Mouse (Mus musculus) embryonic facial prominence, embryonic 13.5 days (tissue): Measurements from ENCODE around the gene Siah2. TPM values are rescaled to one million over a fixed set of nuclear protein-coding genes. Genes with fewer than 3 reads are reported as not detected.

Experiments used
- ATAC-seq: fragments of 200-750 bp; cut with Nextera tagmentation; 2 replicates; pipeline ENCODE4 v1.8.0; 2017; ENCODE audit warnings: low read depth; ENCODE audit not compliant: insufficient number of reproducible peaks, insufficient read depth, low FRiP score, low TSS enrichment
- H3K27ac ChIP-seq: fragments of 300-500 bp; sonication (generic); 2 replicates; pipeline ENCODE4 v1.5.1; 2015; ENCODE audit warnings: moderate library complexity, mild to moderate bottlenecking, inconsistent platforms
- H3K27me3 ChIP-seq: fragments of 300-500 bp; sonication (generic); 2 replicates; pipeline ENCODE4 v1.6.1; 2015; ENCODE audit warnings: mild to moderate bottlenecking, inconsistent platforms
- H3K36me3 ChIP-seq: fragments of 300-500 bp; sonication (generic); 2 replicates; pipeline ENCODE4 v1.6.1; 2015; ENCODE audit warnings: mild to moderate bottlenecking, inconsistent platforms
- H3K4me1 ChIP-seq: fragments of 300-500 bp; sonication (generic); 2 replicates; pipeline ENCODE4 v1.6.1; 2015; ENCODE audit warnings: inconsistent platforms
- H3K4me2 ChIP-seq: fragments of 300-500 bp; sonication (generic); 2 replicates; pipeline ENCODE4 v1.6.1; 2015; ENCODE audit warnings: moderate library complexity, mild to moderate bottlenecking, inconsistent platforms
- H3K4me3 ChIP-seq: fragments of 300-500 bp; sonication (generic); 2 replicates; pipeline ENCODE4 v1.5.1; 2015; ENCODE audit warnings: mild to moderate bottlenecking, inconsistent platforms
- H3K9ac ChIP-seq: fragments of 300-500 bp; sonication (generic); 2 replicates; pipeline ENCODE4 v1.6.1; 2015; ENCODE audit warnings: mild to moderate bottlenecking, inconsistent platforms
- H3K9me3 ChIP-seq: fragments of 300-500 bp; sonication (generic); 2 replicates; pipeline ENCODE4 v1.6.1; 2016; ENCODE audit warnings: inconsistent platforms
- WGBS: fragments of 180-500 bp; shearing (Covaris S2); methylation state at CpG from one replicate; pipeline ENCODE4 v1.1.7; 2015; ENCODE audit warnings: mixed read lengths; 5-methylcytosine and 5-hydroxymethylcytosine counted together
- polyA plus RNA-seq: library from polyadenylated mRNA; unstranded; fragments of >200 nt; fragmentation: Nextera tagmentation; extraction: Ambion mirVana; gene quantifications from 2 replicates; pipeline ENCODE4 v1.2.1, GENCODE M21; 2015

The Siah2 gene
- polyA plus RNA-seq, 1 experiment from 2014 or later, result 5.3 TPM

DNA sequence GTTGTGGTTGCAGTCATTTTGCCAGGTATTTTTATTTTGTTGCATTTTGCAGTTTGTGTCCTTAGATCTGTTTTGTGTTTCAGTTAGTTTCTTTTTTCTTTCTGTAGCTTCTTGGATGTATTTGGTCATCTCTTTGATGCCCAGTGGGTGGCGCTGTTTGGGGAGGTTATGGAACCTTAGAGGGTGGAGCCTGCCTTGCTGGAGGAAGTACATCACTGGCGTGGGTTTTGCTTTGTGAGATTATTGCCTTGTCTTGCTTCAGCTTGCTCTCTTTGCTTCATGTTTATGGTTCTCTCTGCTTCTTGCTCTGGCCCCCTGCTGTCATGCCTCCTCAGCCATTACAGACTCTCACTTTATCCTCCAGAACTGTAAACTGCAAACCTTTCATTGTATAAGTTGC, 34.8 kb downstream of the Siah2 start:
- no peak for ATAC-seq
- WGBS, result 28% methylated on average over 2 of the region's 2 CpGs

DNA sequence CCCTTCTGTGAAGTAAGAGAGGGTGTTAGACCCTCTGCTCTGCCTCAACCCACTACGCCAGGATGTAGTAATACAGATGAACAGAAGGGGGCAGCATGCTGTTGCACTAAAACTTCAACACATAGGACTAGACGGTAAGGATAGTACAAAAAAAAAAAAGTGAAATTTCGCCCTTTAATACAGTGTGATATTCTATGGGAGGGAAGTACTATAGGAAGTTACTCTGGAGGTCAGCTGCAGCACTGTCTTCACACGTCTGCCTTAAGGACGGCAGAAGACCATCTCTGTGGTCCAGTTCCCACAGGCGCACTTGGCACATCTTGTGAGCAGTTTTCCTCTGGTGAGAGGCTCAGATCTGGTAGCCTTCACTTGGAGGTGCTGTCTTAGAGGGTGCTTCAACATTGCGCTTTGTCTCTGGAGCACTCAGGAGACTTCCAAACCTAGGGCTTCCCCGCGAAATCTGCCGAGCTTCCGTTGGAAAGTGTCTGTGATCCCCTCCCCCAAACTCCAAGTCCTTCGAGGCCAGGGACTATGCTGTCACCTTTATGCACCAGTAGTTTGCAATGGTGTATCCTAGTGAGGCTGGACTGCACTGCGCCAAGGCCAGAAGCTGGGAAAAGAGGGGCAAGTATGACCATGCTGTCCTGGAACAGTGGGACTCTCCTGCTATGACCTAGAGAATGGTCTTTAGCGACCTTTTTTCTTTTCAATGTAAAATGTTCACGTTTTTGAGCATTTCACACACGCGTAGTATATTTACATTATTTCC, 36.7 kb downstream of the Siah2 start:
- Histone ChIP-seq H3K9me3 (no peaks in the 10 kb centered on the region), H3K27me3 (no peaks in the 10 kb centered on the region; the same call in 1 of the 2 replicates), H3K4me3 (no peak overlapping the region), H3K4me1 (no peaks in the 10 kb centered on the region), H3K9ac (no peak overlapping the region), H3K27ac (no peak overlapping the region), H3K36me3 (no peaks in the 10 kb centered on the region), H3K4me2 (0 out of 2 replicates have a peak overlapping the region, but pooled peaks have one; percentile 3)
- WGBS, result 58% methylated on average over 17 of the region's 17 CpGs
- ATAC-seq, result no peak

More for the DNA sequence above, 34.8 kb downstream of the Siah2 start:
- H3K27me3 ChIP-seq, result no peaks in the 10 kb centered on the region; the same call in 1 of the 2 replicates
- no peak overlapping the region for H3K4me3 ChIP-seq
- H3K4me2 ChIP-seq, result no peak overlapping the region
- no peak overlapping the region for H3K27ac ChIP-seq
- no peaks in the 10 kb centered on the region for H3K4me1 ChIP-seq
- H3K9me3 ChIP-seq, result no peaks in the 10 kb centered on the region
- no peaks in the 10 kb centered on the region for H3K36me3 ChIP-seq
- no peak overlapping the region for H3K9ac ChIP-seq

DNA sequence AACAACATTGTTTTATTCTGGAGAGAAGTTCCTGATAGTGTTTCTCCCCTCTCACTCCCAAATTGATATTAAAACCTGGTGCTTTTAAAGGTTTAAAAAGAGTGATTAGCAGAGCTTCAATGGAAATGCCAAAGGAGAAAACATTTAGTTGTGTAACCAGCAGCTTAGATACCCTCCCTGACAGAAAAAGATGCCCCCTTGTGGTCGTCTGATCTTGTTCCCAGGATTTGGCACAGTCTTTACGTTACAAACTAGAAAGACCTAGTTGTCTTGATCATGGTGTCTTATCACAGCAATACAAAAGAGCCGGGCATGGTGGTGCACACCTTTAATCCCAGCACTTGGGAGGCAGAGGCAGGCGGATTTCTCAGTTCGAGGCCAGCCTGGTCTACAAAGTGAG, 38.3 kb downstream of the Siah2 start:
- no peak overlapping the region for H3K4me2 ChIP-seq
- no peaks in the 10 kb centered on the region for H3K9me3 ChIP-seq
- no peak overlapping the region for H3K9ac ChIP-seq
- H3K4me3 ChIP-seq, result no peak overlapping the region
- H3K4me1 ChIP-seq, result no peaks in the 10 kb centered on the region
- WGBS, result 62% methylated on average over 5 of the region's 5 CpGs
- H3K27me3 ChIP-seq, result no peaks in the 10 kb centered on the region; the same call in 1 of the 2 replicates
- no peak overlapping the region for H3K27ac ChIP-seq
- no peak for ATAC-seq
- H3K36me3 ChIP-seq, result no peaks in the 10 kb centered on the region

DNA sequence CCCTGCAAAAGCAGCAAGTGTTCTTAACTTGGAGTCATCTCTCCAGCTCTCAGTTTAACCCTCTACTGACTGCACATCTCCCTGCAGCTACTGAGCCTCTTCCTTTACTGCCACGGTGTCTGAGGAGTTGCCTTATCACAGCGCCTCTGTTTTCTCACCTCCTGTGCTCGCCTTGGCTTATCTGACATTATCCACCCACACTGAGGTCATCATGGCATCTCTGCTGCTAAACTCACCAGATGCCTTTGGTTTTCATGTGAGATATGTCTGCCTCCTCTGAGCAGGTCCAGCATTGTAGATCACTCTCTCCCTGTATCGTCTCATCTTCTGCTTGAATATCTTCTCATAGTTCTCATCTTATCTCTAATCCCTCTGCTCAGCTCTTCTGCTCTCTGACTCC, 41.9 kb downstream of the Siah2 start:
- 85% methylated on average over 4 of the region's 4 CpGs for WGBS
- no peak overlapping the region for H3K27ac ChIP-seq
- no peaks in the 10 kb centered on the region for H3K27me3 ChIP-seq
- no peak overlapping the region for H3K9ac ChIP-seq
- no peaks in the 10 kb centered on the region for H3K36me3 ChIP-seq
- H3K4me1 ChIP-seq, result no peaks in the 10 kb centered on the region
- no peak overlapping the region for H3K4me2 ChIP-seq
- no peak for ATAC-seq
- H3K9me3 ChIP-seq, result no peaks in the 10 kb centered on the region
- no peak overlapping the region for H3K4me3 ChIP-seq

DNA sequence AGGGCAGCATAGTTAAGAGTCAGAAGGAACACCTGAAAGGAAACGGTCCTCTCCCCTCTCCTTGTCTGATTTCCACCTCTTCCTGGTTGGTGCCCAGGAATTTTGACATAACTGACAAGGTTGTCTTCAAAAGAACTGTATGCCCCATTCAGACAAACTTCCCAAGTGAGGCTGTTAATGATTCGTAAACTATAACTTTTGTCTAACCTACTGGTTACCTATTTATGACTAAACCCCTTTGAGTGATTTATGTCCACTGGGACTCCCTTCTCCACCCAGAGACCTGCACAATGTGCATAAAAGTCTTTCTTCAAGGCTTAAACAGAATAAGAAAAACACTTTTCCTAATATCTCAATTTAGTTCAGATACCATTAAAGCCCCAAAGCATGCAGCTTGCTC, 45.0 kb downstream of the Siah2 start:
- WGBS, result 77% methylated on average over 2 of the region's 2 CpGs
- H3K9me3 ChIP-seq, result no peaks in the 10 kb centered on the region
- H3K4me3 ChIP-seq, result no peak overlapping the region
- H3K4me1 ChIP-seq, result no peaks in the 10 kb centered on the region
- no peak overlapping the region for H3K9ac ChIP-seq
- no peaks in the 10 kb centered on the region for H3K27me3 ChIP-seq
- no peak overlapping the region for H3K4me2 ChIP-seq
- ATAC-seq, result no peak
- no peaks in the 10 kb centered on the region for H3K36me3 ChIP-seq
- no peak overlapping the region for H3K27ac ChIP-seq

DNA sequence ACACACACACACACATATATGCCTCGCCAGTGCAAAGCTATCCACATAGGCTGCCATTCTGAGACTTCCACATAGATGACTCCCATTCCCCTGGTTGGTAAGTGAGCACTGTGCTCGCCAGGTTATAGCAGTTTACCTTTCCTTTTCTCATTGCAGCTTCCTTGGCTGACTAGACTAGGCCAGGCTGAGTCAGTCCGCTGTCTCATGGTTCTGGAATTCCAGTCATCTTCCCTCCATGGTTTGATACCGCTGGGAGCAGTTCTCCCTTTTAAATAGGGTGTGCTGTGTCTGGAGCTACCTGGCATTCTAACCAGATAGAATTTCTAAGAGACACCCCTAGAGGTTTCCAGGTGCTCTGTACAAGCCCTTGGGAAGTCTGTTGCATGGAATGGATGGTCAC, 46.0 kb downstream of the Siah2 start:
- no peak overlapping the region for H3K4me3 ChIP-seq
- no peak overlapping the region for H3K4me2 ChIP-seq
- no peak overlapping the region for H3K9ac ChIP-seq
- no peak overlapping the region for H3K27ac ChIP-seq
- no peaks in the 10 kb centered on the region for H3K36me3 ChIP-seq
- no peaks in the 10 kb centered on the region for H3K4me1 ChIP-seq
- no peak for ATAC-seq
- 84% methylated on average over 4 of the region's 4 CpGs for WGBS
- H3K27me3 ChIP-seq, result no peaks in the 10 kb centered on the region
- H3K9me3 ChIP-seq, result no peaks in the 10 kb centered on the region

DNA sequence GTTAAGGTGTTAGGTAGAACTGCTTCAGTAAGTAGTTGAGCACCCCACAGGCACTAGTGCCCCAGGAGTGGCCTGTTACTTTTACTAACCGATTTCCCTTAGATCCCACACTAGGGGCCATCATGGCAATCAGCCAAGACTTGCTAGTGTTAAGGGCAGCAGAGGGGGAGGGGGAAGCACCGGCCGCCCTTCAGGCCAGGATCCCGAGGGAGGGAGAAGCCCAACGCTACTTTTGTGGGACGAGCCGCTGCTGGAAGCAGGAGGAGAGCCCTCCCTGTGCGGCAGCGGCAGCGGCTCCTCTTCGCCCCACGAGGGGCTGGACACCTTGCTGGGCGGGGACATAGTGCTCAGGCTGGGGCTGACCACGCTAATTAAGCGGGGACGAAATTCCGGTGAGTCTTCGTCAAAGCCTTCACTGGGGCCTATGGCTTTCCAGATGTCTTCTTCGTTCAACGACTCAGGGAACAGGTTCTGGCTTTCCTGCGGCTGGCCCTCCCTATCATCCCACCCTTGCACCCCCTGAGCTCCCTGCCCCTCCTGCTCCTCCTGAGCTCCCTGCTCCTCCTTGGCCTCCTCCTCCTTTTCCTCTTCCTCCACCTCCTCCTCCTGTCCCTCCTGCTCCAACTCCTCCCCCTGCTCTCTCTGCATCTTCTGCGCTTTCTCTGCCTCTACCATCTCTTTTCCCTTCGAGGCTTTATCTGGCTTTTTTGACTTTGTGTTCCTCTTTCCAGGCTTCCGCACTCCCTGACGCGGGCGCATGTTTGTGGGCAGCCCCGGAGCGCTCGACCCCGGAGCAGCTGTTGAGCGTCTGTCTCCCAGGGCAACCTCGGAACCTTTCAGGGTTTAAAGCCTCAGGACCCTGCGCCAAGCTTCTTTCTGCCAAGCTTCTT, 55.5 kb downstream of the Siah2 start, which contains the start of gene Erich6:
Gene Erich6, minus strand, starts transcription at position 802 of the 890 bp plus-strand sequence.
- Histone ChIP-seq H3K4me1 (peaks cover 4% of the 10 kb centered on the region; the same call in 1 of the 2 replicates), H3K4me3 (peak within 1 kb of the TSS; percentile 49), H3K36me3 (no peaks in the 10 kb centered on the region), H3K27me3 (no peaks in the 10 kb centered on the region), H3K4me2 (peak within 1 kb of the TSS; percentile 92), H3K27ac (no peak within 1 kb of the TSS), H3K9me3 (no peaks in the 10 kb centered on the region), H3K9ac (peak within 1 kb of the TSS; percentile 70)
- ATAC-seq, result peak; percentile 64; the same call in 1 of the 2 replicates
- under 1% methylated on average over 34 of the region's 34 CpGs for WGBS

DNA sequence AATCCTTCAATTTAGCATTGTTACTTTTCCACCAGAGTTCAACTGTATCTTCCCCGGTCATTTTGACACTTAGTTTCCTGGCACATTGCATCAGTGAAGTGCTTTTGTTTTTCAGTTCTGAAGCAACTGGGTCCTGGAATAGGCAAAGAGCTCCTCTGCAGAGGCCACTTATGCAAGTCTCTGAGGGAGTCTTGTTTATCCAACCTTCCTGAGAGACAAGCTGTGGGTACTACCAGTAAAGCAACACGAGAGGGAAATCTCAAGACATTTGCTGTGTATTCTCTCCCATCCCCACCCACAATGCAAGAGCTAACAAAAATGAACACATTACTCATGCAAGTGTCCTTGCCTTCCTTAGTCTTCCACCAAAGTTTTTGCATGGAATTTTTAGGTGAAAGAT, 60.5 kb downstream of the Siah2 start:
- Histone ChIP-seq H3K27me3 (no peaks in the 10 kb centered on the region), H3K9ac (no peak overlapping the region), H3K4me2 (no peak overlapping the region), H3K4me3 (no peak overlapping the region), H3K36me3 (no peaks in the 10 kb centered on the region), H3K4me1 (peaks cover 4% of the 10 kb centered on the region; the same call in 1 of the 2 replicates), H3K27ac (no peak overlapping the region), H3K9me3 (no peaks in the 10 kb centered on the region)
- no peak for ATAC-seq
- WGBS, result 82% methylated on average over 2 of the region's 2 CpGs

DNA sequence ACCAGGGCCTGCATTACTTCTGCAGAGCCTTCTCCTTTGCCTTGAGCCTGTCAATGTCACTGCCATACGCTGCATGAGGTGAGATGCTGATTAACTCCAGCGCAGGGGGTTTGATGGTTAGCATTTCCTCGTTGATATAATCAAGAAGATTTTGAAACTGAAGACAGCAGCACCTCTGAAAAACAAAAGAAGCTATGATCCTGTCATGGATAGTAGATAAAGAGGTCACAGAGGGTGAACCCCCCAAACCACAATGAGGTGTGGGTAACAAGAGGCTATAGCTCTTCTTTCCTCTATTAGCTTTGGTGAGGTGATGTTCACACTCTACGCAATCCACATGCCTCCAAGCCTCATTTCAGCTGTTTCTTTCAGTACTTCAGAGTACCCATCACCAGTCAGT, 67.2 kb downstream of the Siah2 start:
- ATAC-seq, result no peak
- no peaks in the 10 kb centered on the region for H3K4me1 ChIP-seq
- no peak overlapping the region for H3K9ac ChIP-seq
- H3K4me2 ChIP-seq, result no peak overlapping the region
- H3K27me3 ChIP-seq, result no peaks in the 10 kb centered on the region
- H3K36me3 ChIP-seq, result no peaks in the 10 kb centered on the region
- no peak overlapping the region for H3K4me3 ChIP-seq
- no peak overlapping the region for H3K27ac ChIP-seq
- 83% methylated on average over 4 of the region's 4 CpGs for WGBS
- no peaks in the 10 kb centered on the region for H3K9me3 ChIP-seq
